Mouse (Mus musculus) MEL-GATA-1-ER (cell line): ENCODE data around the gene Tmem131.
A peak's percentile ranks its signal among the peaks of the same experiment; 100 is the strongest.
"Not testable (repeated sequence)": the region's sequence is repeated elsewhere in the genome, so short reads cannot be mapped to it uniquely, and the experiment has no call there.

Source experiments
- DNase-seq: peaks from one replicate; pipeline ENCODE4 v3.0.0-alpha.2; 2012; ENCODE audit warnings: low read depth; ENCODE audit errors: extremely low read depth

Gene Tmem131

DNA sequence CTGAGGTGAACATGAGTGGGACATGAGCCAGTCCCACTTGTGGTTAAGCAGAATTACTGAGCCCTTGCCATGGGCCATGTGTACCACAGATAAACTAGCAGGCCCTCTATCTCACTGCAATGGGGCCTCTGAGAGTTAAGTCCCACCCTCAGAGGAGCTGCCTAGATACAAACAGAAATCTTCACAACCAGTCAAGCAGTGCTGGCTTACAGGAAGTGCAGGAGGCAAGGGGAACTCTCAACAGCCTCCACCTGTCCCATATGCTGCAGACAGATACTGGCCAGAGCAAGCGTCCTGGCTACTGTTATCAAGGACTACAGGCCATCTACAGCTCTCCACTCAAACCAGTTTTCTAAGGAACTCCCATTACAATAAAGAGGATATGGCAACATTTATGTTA is 23.7 kb downstream of the Tmem131 start:
- peak; percentile 100 for DNase-seq

DNA sequence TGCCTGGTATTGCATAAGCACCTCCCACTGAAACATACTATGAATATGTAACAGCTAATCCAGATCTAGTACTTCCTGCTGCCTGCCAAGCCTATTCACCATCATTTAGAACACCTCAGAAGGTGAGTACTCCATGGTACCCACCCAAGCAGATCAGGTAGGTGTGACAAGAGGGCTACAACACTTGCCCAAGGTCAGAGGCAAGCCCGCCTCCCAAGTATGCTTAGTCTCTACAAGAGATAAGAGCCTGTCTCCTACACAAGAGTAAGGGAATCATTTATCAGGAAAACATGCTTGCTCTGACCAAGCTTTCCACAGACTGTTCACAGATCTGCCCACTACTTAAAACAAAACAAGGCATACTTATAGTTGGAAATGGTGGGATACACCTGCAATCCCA is 26.0 kb downstream of the Tmem131 start:
- no peak for DNase-seq

DNA sequence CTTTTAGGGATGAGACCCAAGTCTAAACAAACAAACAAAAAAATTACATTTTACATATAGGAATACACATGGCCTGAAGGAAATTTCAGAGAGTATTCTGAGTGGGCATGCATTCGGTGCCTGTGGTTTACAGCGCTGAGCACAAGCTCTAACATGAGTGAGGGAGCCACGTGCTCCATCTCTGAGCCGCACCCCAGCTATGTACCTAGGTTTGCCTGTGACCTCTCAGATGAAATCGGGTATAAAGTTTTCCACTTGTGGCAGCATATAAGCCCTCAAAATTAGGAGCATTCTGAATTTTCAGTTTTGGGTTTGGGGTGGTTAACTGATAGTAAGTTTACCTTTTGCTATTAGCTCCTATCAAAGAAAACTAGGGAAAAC is 28.3 kb downstream of the Tmem131 start:
- DNase-seq, result no peak

DNA sequence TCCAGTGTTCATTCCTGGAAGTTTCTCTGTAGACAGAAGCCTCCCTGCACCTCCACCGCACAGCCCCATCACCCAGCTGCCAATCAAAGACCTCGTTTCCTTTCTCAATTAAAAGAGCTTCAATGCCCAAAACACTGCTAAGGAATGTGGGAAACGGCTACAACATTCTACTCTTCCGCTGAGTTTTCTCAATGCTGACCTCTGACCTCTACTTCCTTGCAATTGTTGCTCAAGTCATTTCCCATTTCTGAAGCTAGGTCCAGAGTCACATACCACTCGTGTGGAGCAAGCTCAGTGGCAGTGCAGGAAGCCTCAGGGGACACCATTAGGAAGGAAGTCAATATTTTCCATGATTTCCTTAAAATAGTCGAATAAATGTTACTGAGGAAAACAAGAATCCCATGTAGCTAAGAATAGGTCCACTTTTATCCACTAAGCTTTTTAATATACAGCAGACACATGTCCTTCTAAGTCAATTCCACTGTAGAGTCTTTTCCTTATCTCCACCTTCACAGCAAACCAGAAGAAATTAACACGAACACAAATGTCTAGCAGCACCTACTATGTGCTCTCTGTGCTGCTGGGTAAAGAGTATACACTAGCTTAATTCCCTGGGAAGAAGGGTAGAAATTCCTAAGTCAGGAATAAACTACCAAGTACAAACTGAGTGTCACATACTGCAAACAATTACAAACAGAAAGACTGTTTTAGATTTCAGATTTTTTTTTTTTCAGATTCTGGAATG is 28.8 kb downstream of the Tmem131 start:
- DNase-seq, result no peak

DNA sequence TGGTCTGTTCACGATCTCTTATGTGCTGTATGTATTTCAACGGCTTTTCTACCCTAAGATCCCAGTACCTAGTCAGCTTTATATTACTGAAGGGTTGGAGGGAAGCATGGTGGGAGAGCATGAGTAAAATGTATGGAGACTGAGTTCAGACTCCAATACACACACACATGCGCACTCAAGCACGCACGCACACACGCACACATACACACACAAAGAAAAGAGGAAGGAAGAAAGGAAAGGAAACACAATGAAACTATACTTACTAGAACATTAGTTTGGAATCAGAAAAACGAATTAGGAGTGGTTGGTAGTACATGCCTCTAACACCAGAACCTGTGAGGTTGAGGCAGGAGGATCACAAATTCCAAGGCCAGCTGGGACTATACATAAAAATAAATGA is 29.7 kb downstream of the Tmem131 start:
- no peak for DNase-seq

DNA sequence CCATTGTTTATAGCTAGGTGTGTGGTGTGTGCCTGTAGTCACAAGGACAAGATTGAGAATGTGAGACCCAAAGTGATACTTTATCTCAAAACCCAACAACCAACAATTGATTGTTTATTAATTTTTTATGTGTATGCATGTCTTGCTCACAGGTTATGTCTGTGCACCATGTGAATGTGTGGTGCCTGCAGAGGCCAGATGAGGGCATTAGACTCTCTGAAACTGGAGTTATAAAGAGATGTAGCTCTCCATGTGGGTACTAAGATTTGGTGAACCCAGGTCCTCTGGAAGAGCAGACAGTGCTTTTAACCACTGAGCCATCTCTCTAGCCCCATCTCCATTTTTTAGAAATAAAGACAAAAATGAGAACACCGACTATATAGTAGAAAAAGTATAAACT is 31.2 kb downstream of the Tmem131 start:
- no peak for DNase-seq

DNA sequence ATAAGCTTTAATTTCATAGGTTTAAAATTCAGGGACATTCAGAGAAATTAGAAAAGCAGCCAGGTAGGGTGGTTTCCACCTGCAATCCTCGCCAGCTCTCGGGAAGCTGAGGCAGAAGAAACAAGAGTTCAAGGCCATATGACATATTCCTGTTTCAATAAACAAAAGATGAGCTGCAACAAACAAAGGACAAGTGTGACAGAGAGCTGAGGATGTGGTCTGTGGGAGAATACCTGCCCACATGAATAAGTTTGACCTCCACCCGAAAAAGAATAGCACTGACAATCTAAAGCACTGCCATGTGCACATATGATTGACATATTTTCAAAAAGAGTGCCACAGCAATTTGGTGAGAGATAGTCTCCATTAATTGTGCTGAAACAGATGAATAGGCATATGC is 31.9 kb downstream of the Tmem131 start:
- no peak for DNase-seq

DNA sequence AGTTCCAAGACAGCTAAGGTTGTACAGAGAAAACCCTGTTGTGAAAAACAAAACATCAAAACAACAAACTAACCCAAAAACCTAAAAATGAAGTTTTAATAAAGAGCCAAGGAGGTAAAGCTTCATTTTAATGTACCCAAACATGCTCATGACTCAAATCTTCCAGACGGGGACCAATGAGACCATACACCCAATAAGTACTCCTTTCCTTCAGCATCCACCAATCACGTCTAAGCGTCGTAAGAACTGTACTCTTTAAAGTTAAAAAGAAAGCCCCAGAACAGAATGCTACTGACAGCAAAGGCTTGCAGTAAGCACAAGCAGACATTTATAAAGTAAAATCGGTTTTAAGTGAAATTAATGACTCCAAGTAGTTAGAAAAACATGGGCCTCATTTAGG is 33.1 kb downstream of the Tmem131 start:
- no peak for DNase-seq

DNA sequence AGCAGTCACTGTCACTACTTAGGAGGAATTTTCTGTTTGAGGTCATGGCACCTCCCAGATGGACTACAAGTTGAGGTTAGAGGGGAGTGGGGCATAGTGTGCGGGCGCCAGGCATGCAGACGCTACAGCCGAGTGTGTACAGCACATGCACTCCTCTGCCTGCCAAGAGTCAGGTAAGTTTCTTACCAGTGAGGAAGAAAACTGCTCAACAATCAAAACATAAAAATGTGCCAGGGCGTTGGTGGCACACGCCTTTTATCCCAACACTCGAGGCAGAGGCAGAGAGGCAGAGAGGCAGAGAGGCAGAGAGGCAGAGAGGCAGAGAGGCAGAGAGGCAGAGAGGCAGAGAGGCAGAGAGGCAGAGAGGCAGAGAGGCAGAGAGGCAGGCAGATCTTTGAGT is 33.5 kb downstream of the Tmem131 start:
- not testable (repeated sequence) for DNase-seq

DNA sequence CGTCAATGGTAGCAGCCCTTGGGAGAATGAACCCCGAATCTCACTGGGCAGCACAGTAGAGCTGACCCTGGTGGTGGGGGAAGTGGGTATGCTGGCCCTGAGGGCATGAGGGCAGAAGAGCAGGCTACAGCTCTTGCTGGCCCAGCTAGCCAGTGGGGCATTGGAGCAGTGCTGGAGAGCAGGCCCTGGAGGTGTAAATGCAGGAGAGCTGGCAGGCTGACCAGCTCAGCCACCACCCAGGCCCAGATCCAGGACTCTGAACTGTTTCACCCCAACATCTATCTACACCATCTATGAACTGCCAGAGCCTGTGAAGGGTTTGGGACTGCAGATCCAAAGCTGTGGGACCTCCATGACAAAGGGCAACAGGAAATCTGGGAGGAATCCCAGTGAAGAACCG is 38.2 kb downstream of the Tmem131 start:
- no peak for DNase-seq

DNA sequence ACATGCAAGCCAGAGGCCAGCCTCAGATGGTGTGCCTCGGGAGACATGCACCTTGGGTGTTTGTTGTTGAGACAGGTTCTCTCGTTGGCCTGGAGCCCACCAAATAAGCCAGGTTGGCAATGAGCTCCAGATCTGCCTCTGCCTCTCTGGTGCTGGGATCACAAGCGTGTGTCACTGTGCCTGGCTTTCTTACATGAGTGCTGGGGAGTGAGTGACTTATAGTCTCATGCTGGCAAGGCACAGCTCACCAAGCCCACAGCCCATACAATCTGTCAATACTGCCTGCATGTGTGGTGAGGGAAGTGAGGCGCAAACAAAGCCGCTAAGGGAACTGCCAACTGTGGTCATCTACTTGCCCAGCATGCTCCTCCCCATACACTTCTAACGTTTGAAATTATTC is 39.0 kb downstream of the Tmem131 start:
- DNase-seq, result no peak

DNA sequence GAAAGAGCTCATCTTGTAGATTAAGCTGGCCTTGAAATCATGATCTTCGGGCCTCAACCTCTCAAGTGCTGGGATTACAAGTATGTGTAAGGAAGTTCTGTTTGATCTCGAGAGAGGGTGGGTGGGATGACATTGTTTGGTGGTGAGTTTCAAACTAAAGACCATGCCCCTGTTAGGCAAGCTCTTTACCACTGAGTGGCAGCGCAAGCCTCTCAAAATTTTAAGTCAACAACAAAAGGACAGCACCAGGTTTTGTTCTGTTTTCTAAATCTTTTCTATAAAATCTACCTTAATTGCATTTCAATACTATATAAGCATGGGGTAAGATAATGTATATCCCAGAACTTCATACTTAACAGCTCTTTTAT is 39.4 kb downstream of the Tmem131 start:
- no peak for DNase-seq

DNA sequence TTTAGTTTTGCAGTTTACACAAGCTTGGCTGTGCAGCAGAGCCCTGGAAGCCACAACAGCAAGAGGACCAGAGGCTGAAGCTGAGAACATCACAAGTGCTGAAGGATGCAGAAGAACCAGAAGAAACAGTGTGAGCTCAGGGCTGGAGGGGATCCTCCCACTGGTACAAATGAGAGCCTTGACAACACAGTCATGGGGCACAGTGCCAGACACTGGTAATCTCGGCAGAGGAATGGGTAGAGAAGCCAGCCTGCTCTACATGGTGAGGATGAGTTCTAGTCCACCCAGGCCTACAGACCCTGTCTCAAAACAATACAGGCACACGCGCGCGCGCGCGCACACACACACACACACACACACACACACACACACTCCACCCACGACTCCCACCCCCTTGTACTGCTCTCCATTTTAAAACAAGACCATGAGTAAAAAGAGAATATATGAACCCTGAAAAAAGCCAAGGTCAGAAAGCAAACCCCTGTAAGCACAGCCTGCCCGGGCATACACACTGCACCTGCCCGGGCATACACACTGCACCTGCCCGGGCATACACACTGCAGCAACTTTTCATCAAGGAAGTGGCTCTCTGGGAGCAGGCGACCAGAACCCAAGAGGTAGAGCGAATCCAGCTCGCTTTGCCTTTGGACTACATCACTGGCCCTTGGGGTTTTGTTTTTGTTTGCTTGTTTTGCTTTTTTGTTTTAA is 39.9 kb downstream of the Tmem131 start:
- DNase-seq, result no peak

DNA sequence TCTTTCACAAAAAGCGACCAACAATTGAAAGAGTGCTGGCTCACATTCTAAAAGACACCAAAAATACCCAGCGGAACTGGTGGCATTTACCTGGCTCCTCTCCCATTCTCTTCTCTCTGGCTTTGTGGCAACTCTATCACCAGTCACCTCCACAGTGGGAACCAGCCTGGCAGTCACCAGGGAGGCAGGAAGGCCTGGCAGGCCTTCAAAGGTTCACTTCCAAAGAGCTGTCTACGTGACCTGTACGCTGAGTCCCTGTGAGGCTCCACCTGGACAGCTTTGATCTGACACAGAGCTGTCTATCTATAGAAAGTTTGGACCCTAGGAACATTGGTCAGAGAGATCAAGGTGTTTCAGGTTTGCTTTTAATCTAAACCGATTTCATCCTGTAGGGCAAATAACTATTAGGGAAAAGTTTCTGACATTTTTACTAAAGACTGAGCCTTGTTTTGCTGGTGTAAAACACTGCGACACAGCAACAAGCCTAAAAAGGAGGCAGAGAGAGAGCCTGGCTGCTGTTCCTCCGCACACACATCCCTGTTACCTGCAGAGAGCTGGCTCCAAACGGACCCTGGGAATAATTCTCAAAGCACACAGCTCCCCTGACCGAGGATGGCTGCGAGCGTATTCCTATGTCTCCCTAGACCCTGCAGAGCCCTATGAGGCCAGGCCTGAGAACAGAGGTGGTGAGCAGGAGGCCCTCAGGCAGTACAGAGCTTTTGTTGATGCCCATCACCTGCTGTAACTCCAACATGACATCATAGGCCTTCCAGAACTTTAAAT is 40.7 kb downstream of the Tmem131 start:
- DNase-seq, result no peak

DNA sequence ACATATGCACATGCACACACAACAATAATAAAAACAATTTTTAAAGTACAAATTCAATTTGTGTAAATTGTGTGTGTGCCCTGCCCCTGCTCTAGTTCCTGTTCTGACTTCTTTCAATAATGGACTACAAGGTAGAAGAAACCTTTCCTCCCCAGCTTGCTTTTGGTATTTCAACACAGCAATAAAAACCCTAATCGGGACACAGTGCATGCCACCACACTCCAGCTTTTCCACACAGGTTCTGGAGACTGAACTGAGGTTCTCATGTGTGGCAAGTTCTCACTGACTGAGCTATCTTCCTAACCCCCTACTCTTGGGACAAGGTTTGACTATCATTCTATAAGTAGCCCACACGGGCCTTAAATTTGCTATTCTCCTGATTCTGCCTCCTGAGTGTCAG is 43.8 kb downstream of the Tmem131 start:
- no peak for DNase-seq

DNA sequence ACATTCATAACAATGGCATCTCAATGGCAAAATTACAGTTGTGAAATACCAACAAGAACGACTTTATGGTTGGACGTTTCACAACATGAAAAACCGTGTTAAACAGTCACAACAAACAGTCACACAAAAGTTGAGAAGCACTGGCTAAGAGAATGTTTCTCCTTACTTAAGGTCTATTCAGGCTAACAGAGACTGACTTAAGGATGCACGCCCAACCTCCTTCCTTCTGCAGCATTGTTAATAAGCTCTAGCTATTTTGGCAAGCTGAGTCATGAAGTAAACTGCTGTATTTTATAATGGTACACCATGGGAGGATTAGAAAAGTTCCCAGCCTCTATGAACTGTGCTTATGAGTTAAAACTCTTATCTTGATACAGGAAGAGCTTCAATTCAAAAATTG is 47.0 kb downstream of the Tmem131 start:
- no peak for DNase-seq

DNA sequence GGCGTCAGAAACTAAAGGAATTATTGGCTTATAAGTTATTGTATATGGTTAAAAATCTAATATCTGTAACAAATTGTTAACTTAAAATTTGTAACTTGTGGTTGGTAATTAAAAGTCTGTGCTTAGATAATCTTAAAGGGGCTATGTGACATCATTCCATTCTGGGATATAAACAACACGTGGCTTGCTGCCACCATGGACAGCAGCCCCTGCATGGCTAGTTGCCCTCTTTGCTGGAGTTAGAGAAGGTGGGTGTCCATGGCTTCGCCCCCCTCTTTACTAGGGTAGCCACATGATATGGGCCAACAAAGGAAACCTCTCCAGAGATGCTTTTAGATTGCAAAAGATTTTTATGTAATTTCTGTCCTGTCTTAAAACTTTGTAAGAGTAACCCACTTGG is 48.0 kb downstream of the Tmem131 start:
- DNase-seq, result no peak

DNA sequence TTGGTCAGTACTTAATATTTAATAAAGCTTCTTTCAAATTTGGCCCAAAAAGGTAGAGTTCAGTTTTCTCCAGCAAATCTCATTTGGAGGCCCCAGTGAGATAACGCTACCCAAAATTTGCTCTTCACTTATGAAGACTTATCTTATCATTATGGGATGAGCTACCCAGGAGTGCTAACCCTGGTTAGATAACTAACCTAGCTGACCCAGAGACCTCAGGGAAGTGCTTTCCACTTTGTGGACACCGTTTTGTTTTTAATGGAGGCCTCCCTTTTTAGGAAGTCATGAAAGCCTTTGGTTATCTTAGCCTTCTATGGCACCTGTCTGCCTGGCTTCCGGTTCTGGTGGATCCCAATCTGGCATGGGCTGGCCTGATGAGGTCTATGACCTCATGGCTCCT is 49.3 kb downstream of the Tmem131 start:
- no peak for DNase-seq

DNA sequence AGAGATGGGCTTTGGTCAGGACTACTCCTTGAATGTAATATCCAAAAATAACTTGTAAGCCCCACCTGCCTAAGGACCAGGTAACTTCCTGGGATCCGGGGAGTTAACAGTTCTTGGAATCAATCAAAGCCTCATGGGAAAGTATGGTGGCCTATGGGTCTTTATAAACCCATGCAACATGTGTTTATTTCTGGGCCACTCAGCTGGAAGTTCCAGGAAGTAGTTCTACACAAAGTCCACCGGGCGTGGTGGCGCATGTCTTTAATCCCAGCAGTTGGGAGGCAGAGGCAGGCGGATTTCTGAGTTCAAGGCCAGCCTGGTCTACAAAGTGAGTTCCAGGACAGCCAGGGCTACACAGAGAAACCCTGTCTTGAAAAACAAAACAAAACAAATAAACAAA is 49.7 kb downstream of the Tmem131 start:
- not testable (repeated sequence) for DNase-seq

DNA sequence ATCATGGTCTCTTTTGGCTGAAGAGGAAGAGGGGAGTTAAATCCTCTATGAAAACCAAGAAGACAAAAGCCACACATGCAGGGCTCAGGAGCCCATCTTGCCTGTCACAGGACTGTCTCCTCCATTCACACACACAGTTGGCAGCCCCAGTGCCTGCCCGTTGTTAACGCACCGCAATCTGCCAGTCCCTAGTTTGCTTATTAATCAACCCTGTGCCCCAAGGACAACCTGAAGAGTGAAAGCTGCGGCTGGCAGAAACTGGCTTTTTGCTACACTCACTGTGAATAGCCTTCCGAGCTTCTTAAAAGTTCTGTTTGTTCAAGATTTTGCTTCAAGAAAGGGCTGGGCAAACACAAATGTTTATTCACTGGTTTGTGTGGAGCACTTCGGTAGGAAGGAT is 50.3 kb downstream of the Tmem131 start:
- no peak for DNase-seq

DNA sequence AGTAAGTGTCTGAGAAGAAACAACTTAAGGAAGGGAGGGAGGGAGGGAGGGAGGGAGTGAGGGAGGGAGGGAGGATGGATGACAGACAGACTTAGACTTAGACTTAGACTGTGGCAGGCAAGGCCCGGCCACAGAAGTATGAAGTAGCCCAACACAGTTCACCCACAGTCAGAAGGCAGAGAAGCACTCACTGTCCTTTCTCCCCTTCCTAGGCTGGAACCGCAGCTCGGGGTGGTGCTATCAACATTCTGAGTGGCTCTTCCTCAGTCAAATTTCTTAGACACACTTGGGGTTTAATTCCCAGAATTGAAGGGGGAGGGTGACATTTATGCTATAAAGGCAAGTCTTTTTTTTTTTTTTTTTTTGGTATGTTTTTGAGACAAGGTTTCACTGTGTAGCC is 51.0 kb downstream of the Tmem131 start:
- no peak for DNase-seq

DNA sequence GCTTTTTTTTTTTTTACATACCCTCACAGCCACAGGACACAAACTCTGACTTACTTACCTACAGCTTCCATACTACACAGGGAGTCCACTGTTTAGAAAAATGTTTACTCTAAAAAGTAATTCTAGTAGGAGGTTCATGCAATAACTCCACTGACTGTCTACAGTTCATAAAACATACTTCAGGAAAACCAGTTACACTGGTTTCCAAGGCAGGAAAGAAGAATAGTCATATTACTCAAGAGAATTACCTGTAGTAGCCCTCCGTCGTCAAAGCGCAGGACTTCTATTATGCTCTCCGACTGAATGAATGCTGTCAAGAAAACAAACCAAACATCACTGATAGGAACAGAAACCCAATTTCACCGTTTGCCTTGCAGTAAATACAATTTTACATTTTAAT is 54.5 kb downstream of the Tmem131 start:
- no peak for DNase-seq

DNA sequence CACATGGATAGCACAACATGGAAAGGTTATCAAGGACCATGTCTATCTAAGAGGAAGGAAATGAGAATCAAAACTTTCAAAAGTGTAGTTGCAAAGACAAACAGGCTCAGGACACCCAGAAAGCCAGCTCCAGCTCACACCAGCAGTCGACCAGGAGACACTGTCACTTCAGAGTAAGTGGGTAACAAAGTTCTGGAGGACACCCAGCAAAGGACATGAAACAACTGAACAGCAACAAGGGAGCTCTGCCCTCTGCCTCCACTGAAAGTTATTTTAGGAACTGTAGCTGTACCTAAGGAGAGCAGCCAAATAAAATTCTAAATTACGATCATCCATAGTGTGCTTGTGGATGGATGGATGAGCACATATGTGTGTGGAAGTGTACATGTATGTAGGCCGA is 56.3 kb downstream of the Tmem131 start:
- no peak for DNase-seq
